Mouse (Mus musculus) WW6 (cell line): ENCODE measurements around the gene Rabl2.

Experiments used
- DNase-seq: peaks from one replicate; pipeline ENCODE4 v3.0.0-alpha.2; 2013; ENCODE audit warnings: low read depth, low spot score

The Rabl2 gene

DNA sequence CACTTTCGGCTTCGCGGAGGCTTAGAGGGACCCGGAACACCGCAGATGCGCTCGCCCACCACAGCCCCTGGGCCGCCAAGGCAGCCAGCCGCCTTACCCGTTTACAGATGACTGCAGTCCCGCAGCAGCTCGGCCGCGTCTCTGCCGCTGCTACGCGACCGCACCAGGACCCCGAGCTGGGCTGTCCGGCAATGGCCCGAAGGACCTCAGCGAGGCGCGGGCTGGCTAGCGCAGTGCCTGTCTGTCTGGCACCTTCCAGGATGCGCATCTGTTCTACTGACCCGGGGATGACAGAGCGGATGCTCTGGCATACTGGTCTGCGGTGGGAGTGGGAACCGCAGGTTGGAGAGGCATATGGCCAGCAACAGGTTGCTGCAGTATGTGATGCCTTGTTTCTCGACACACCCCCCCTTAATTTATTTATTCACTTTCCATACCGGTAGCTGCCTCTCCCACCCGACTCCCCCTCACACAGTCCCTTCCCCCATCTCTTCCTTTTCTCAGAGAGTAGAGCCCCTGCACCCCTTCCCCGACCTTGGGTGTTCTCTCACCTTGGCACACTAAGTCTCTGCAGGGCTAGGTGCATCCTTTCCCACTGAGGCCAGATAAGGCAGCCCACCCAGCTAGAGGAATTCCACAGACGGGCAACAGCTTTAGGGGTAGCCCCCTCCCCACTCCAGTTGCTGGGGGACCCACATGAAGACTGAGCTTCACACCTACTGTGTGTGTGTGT, at the start of gene Rabl2:
Gene Rabl2, minus strand, starts transcription at position 201 of the 733 bp plus-strand sequence.
- peak; percentile 81 for DNase-seq

DNA sequence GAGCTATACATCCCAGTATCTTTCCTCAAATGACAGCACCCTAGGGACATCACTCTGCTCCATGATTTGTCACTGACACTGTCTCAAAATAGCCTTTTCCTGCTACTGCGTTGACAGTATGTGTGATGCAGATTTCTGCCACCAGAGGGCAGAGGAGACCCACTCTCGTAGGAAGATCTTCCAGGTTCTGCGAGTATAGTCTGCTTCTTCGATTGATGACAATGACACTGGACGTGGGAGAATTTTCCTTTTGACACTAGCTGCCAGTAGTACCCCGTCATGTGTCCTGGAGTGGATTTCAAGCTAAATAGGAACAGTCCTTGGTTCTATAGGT, 31.9 kb upstream of the Rabl2 start:
- DNase-seq = peak; percentile 49

DNA sequence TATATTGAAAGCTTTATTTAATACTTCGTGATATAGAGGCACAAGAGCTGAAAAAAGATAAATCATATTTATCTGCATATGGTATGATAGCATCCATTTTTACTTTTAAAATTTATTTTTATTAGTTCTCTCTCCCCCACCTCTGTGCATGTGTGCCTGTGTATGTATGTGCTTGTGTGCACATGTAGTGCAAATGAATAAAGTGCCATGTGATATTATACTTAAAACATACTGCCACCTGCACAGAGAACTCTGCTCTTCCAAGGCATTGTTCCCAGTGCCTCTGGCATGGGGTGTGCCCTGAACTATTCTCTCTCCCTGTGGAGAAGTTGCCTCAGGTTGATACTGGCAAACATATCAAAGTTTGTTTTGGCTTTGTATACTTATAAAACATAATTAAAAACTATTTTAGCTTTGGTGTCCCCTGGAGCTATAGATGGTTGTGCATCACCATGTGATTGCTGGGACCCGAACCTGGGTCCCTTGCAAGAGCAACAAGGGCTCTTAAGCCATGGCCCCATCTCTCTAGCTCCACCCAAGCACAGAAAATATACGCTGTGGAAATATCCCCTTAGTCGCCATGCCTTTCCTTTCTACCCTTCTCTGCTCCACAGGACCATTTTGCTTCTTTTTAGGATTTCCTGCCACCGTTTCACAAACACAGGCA, 31.4 kb upstream of the Rabl2 start:
- no peak for DNase-seq

DNA sequence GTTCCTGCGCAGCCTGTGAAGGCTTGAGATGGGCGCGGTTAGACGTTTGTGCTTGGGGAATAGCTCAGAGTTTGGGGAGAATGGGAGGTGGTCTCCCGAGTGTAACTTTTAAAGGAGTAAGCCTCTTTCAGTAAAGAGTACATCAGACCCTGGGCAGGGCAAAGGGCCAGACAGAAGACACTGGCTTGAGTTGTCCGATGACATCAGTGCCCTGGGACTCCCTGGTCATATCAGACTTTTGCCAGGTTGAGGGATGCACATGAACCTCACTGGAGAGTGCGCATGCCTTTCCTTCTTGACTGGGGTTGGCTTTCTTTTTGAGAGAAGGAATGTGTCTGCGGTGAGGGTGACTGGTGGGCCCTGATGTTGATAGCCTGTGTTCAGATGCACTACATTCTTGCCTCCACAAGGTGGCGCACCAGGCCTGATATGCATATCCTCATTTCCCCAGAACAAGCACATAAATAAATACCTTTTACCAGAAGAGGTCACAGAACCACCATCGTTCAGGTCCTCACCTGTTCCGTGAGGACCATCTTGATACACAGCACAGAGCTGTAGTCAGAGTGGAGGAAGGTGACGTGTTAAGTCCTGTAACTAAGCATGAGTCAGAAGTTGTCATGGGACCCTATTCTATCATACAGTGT, 30.7 kb upstream of the Rabl2 start:
- DNase-seq = peak; percentile 34

DNA sequence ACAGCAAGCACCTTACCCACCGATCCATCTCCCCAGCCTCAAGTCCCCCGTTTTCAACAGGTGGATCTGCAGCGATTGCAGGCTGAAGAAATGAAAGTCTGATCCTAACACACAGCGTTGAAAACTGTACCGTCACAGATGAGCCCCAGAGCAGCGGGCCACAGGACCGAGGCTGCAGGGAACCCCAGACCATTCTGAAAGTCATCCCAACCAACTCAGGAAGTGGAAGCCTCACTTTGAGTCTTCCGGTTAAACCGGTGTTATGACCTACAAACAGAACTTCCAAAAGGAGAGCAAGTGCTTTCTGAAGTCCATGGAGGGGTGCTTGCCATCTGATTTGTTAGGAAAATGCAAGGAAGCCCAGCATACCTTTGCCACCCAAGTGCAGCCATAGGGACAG, 16.2 kb upstream of the Rabl2 start:
- DNase-seq = no peak

DNA sequence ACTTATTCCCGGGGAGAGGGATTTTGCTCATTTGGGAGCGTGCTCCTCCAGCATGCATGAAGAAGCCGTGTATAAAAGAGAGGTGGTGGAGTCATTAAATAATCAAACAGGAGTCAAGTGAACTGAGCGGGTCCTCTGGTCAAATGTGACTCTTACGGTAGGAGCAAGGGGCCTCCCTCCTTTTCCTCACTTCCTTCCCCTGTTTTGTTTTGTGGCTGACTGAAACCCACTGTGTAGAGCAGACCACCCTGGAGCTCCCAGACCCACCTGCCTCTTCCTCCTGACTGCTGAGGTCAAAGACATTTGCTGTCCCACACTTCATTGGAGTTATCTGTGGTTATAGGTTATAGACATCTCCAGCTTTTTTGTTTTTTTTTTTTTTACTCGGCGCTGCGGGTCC, 15.8 kb upstream of the Rabl2 start:
- no peak for DNase-seq

DNA sequence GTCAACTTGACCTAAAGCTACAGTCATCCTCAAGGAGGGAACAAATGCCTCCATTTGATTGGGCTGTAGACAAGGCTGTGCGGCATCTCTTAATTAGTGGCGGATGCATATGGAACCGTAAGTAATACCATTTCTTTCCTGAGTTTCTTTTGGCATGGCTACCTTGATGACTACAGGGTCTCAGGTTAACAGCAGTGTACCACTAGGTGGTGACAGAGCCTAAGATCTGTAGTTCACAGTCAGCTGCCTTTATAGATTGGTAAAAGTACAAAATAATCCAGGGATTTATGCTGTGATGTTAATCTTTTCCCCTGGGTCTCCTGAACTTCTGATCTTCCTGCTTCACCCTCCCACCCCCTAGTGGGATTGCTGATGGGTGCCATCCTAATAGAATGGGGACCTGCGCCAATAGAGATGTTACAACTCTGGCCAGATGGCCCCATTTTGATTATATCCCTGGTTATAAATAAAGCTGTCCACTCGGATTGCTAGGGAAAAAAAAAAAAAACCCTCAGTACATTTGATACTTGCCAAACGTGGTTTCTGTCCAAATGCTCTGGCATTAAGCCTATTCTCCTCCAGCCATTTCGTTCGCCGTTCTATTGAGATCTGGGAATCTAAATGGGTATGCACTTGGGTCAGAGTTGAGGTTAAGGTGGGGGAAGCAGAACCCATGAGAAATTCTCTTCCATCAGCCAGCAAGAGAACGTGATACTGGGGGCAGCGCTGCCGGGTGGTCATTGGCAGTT, 14.3 kb upstream of the Rabl2 start:
- no peak for DNase-seq

DNA sequence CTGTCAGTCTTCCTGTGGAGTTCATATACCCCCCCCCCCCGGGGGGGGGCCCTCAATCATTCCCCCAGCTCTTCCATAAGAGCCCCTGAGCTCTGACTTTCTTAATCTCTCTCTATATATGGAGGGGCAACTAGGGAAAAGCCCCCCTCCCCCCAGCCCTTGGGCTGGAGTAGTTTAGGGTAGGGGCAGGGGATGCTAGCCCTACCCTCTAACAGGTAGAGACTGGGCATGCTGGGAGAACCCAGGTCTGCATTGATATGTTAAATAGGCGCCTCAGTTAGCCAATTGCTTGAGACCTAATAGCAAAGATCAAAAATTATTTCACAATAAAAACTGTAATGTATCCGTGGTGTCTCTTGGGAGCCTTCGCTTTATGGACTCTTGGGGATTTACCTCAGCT, 825 bp upstream of the Rabl2 start:
- DNase-seq = no peak

DNA sequence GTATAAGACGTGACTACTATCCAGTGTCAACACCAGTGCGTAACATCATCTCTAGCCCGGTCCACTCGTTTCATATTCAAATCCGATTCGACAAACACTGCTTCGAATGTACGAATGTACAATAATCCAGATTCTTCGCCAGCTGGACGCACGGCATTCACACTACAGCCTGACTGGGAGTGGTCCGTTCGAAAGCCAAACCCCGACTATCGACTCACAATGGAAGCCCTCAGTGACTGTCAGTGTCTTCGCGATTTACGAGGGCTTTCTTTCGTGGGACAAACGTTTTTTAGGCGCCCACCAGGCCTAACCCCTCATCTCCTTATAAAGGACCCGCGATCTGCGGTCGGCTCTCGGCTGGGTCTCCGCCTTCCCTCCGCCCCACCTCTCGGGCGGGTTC, 406 bp downstream of the Rabl2 start:
- DNase-seq = no peak

DNA sequence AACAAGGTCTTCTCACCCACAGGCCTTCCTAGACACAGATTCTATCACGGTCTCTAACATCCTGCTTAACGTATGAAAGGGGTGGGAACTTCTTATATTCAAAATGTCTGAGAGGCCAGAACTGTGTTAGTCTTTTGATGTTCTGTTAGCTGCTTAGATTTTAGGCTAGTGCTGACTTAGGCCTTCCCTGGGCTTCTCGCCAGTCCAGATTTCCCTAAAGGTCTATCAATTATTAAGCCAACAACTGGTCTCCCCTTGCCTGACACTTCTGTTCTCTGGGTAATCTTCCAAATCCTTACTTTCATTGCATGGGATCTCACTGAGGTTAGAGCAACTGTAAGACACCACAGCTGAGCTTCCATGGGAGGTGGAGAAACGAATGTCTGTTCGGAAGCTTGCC, 2.6 kb downstream of the Rabl2 start:
- DNase-seq = no peak

DNA sequence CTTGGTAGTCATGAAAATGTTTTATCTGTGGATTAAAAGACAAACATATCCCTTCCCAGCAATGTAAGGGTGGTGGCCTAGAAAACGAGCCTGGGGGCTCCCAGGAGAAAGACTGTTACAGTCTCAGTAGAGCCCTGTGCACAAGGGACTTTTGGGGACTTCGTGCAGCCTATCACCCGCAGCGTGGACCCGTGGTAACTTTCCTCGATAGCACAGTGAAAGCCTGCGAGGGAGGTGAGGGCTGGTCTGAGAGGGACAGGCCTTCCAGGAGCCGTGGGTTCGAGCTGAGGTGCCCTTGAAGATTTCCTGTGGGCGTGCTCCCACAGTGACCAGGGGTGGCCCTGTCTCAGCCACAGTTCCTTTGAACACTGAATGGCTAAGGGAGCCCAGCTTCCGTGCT, 6.1 kb downstream of the Rabl2 start:
- no peak for DNase-seq

DNA sequence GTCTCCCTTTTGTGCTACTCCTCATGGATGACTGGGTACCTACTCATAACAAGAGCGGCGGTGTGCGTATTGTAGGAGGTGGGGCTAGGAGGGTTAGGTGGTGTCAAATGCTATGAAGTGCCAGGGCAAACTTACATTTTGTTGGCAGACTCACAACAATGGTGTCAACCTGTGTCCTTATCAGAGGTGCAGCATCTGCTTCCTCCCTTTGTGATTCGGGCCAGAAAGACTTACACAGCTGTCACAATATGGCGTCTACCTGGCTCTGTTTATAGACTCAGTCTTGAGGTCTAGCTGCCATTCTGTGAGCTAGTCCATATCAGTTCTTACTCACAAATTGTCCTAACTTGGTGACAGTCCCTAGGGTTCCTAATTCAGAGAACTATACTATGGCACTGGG, 6.6 kb downstream of the Rabl2 start:
- DNase-seq = no peak

DNA sequence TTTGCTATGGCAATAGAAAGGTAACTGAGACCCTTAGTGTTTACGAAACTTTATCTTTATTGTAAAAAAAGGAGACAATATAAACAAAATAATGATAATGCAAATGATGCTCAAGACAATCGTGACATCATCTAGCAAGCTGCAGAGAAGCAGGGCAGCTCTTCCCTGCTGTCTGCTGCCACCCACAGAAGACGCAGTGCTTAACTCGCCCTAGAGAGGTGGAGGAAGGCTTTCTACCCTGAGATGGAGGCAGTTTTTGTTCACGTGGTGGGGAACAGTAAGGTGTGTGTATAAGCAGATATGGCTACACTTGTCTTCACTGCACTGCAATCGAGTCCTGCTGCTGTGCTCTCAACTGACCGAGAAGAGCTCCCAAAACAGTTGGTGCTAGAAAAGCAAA, 9.2 kb downstream of the Rabl2 start:
- no peak for DNase-seq

DNA sequence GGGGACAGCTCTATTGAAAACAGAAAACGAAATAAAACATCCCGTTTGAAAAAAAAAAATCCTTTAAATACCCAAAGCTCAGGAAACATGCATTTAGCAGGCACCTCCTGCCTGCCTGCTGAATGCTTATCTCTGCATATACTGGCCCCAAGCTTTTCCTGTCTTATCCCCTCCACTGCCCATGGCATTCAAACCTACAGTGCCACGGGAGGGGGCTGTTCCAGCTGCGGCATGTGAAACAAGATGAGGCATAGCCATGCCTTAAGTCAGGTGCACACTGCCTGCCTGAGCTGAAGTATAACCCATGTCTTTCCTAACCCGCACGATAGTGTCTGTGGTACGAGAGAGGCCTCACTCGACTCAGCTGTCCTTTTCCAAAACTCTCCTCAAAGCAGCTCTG, 19.6 kb downstream of the Rabl2 start:
- no peak for DNase-seq

DNA sequence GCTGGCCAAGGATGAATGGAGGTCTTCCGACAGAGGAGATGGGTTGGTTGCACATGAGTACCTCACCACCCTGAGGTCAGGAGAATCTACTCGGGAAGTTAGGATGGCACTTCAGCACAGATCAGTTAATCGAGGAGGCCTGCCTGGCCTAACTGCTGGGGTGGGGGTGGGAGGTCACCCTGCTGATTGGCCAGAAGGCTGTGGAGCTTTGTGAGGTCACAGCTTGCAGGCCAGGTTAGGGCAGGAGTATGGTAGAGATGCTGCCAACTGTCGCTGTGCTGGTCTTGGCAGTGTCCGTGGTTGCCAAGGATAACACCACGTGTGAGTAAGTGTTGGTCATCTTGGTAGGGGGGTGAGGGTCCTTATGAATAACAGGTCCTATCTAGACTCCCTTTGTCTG, 23.6 kb downstream of the Rabl2 start, which contains the start of gene Acr:
Gene Acr, plus strand, starts transcription at position 213 of the 400 bp plus-strand sequence.
- no peak for DNase-seq

DNA sequence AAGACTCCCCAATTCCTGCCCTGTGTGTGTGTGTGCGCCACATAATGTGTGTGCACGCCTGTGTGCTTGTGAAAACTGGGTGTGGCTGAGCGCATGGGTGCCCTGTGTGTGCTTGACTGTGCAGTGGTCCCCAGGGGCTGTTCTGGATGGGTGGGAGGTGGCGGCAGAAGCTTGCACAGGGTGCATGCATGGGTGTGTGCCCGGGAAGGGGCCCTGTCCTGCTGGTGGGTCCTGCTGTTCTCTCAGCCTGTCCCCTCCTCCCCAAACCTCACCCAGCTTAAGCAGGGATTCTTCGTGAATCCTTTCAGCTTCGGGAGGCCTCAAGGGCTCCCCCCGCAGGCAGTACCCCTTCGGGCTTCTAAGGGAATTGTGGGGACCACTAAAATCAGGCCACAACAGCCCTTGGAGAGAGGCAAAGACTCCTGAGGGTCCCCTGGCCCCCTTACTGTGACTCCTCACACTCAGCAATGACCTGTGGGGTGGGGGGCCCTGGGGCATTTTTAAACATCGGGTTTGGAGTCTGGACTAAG, 32.5 kb downstream of the Rabl2 start:
- DNase-seq = no peak

DNA sequence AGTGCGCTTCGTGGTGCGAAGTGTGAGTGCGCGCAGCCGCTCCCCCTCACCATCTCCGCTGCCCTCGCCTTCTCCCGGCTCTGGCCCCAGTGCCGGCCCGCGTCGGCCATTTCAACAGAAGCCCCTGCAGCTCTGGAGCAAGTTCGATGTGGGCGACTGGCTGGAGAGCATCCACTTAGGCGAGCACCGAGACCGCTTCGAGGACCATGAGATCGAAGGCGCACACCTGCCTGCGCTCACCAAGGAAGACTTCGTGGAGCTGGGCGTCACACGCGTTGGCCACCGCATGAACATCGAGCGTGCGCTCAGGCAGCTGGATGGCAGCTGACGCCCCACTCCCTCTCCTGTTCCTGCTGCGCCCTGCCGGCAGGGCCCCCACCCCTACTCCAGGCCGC, 33.7 kb downstream of the Rabl2 start:
- no peak for DNase-seq

DNA sequence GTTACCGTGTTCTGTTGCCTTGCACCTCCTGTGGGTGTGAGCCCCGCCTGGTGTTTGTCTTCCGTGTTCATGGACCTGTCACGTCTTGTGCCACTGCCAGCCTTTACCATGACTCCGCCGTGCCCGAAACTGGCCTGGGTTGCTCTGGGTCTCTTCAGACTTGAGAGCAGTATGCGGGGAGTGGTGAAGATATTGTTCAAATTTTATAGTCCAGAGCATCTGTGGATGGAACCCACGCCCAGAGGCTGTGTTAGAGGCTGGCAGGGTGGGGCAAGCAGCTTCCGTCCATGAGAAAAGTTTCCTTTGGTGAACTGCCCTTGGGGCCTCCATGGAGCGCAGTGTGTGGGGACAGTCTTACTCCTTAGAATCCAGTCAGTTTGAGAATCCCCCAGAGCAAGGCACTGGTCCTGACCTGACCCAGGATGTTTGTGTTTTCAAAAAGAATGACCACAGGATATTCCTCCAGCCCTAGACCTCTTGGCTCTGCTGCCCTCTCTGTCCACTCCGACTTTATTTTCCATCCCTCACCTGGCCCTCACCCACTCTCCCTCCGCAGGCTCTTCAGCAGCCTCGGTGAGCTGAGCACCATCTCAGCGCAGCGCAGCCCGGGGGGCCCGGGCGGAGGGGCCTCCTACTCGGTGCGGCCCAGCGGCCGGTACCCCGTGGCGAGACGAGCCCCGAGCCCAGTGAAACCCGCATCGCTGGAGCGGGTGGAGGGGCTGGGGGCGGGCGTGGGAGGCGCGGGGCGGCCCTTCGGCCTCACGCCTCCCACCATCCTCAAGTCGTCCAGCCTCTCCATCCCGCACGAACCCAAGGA, 34.3 kb downstream of the Rabl2 start:
- no peak for DNase-seq

DNA sequence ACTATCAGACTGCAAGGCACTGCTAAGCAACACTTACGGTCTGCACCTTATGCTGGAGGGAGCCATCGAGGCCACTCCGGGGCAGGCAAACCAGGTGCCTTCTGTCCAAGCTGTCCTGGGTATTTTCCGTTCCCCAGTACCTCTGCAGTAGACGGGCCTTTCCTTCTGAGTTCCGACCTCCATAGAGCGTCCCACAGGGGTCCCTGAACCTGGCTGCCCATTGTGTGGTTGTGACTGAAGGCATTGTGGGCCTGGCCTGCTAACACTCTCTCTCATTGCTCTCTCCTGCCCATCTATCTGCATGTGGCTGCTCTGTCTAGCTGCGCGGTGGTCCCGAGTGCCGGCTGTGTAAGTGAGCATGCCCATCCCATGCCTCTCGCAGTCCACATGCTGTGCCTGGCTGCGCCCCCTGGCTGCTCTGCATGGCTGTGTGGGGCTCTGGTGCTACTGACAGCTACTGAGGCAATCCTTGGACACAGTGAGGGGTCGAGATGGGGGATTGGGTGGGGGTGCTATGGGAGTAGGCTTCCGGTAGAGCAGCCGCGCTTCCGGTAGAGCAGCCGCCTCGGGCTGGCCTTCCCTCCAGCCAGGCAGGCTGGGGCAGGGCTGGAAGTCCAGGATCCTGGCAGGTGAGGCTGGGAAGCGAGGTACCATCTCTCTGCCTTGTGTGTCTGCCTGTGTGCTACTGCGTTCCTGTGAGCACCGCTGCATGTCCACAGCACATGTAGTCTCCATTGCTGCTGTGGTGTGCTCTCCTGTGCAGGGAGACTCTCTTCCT, 35.1 kb downstream of the Rabl2 start:
- DNase-seq = peak; percentile 43

DNA sequence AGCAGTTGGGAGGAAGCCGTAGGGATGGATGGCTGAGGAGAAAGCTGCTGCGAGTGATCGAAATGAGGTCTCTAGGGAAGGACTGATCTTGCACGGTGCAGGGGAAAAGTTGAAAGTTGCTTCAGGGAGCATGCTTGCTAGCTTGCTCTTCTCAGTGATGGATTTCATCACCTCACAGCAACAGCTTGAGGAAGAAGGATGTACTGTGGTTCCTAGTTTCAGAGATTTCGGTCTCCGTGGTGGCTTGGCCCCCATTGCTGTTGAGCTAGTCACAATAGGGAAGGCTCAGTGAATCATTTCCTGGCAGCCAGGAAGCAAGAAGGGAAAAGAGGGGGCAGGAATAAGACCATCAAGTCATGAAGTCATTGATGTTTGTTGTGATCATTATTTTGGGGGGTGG, 36.1 kb downstream of the Rabl2 start:
- no peak for DNase-seq
